Mouse (Mus musculus): ENCODE results near the gene Hs3st4.

The Hs3st4 gene

GRCm38 (mm10) chr7:124347218-124348017 is 364.7 kb downstream of the Hs3st4 start:
- Histone ChIP-seq H3K36me3 (ENCODE audit: control insufficient read depth, insufficient read depth, low read length, poor library complexity, severe bottlenecking) (no peaks in the 10 kb centered on the region), H3K27me3 (ENCODE audit: control insufficient read depth, insufficient read depth, low read length, poor library complexity, severe bottlenecking) (no peaks in the 10 kb centered on the region)
- no peak for DNase-seq (ENCODE audit: low read depth, low spot score)

DNA sequence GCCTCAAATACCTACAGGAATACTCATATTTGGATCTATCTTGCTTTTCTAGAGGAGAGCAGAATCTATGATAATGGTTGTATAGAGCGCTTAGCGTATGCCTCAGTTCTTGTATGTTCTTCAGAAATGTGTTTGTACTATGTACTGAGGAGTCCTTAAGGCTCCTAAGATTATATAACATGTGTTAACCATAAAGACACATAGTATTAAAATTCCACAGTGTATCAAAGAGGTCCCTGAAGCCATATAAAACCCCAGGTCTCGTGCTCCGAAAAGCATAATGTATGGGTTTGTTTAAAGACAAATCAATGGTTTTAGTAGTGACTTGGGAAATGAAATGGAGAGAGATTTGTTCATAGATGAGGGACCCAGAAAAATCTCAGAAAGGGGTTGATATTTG is 371.4 kb downstream of the Hs3st4 start:
- DNase-seq (ENCODE audit: low read depth, low spot score), result no peak
- H3K36me3 ChIP-seq (ENCODE audit: control insufficient read depth, insufficient read depth, low read length, poor library complexity, severe bottlenecking), result no peaks in the 10 kb centered on the region
- H3K27me3 ChIP-seq (ENCODE audit: control insufficient read depth, insufficient read depth, low read length, poor library complexity, severe bottlenecking), result no peaks in the 10 kb centered on the region

GRCm38 (mm10) chr7:124358068-124358467 is 375.4 kb downstream of the Hs3st4 start:
- Histone ChIP-seq H3K36me3 (ENCODE audit: control insufficient read depth, insufficient read depth, low read length, poor library complexity, severe bottlenecking) (no peaks in the 10 kb centered on the region), H3K27me3 (ENCODE audit: control insufficient read depth, insufficient read depth, low read length, poor library complexity, severe bottlenecking) (no peaks in the 10 kb centered on the region)
- no peak for DNase-seq (ENCODE audit: low read depth, low spot score)

DNA sequence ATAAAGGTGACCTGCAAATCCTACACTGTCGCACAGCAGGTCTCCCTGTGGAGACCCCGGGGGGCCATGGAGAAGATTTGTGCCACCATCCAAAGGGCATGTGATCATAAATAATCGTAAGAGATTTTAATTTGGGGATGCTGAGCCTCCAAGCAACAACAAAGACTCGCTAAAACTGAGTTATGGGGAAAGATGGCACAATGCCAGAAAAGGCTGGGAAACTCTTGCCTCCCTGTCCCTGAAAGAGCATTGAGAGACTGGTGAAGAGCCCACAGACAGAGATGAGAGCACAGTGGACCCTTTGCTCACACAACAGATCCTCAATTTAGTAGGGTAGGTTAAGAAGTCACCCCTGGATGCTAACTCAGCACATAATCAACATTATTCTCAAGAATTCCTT is 377.2 kb downstream of the Hs3st4 start:
- Histone ChIP-seq H3K36me3 (ENCODE audit: control insufficient read depth, insufficient read depth, low read length, poor library complexity, severe bottlenecking) (no peaks in the 10 kb centered on the region), H3K27me3 (ENCODE audit: control insufficient read depth, insufficient read depth, low read length, poor library complexity, severe bottlenecking) (no peaks in the 10 kb centered on the region)
- no peak for DNase-seq (ENCODE audit: low read depth, low spot score)

DNA sequence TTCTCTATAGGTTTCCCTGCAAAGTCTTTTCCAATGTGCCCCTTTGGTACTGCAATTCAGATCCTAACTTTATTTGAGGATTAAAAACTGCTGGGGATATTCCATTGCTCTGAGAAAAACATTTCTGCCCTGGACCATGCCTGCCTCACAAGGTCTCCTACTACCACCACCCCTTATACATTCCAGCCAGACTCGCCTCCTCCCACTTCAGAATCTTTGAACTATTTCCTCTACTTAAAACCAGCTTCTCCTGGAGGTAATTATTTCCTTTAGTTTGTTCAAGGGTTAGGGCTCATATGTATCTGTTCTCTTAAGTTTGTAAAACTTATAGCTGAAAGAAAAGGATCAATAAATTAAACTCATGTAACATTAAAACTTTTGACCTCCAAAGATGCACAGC is 389.6 kb downstream of the Hs3st4 start:
- Histone ChIP-seq H3K27me3 (ENCODE audit: control insufficient read depth, insufficient read depth, low read length, poor library complexity, severe bottlenecking) (no peaks in the 10 kb centered on the region), H3K36me3 (ENCODE audit: control insufficient read depth, insufficient read depth, low read length, poor library complexity, severe bottlenecking) (no peaks in the 10 kb centered on the region)
- DNase-seq (ENCODE audit: low read depth, low spot score), result no peak

GRCm38 (mm10) chr7:124372697-124373096 is 390.0 kb downstream of the Hs3st4 start:
- H3K36me3 ChIP-seq (ENCODE audit: control insufficient read depth, insufficient read depth, low read length, poor library complexity, severe bottlenecking), result no peaks in the 10 kb centered on the region
- DNase-seq (ENCODE audit: low read depth, low spot score), result no peak
- no peaks in the 10 kb centered on the region for H3K27me3 ChIP-seq (ENCODE audit: control insufficient read depth, insufficient read depth, low read length, poor library complexity, severe bottlenecking)

DNA sequence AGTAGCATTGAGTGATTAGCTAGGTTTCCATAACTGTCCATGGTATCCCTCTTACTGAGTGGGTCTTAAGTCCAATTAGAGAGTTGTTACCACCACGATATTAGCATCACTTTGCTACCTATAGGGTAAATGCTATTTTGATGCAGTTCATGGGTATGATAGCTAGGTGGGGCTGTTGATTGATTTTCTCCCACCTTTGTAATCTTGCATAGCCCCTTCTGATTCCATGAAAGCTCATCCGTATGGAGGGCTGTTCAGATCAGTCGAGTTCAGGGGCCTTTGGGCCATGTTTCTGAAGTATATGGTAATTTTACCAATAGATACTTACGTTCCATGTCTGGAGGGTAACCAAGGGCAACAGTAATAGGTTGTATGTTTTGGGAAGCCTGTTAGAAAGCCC is 400.8 kb downstream of the Hs3st4 start:
- no peak for DNase-seq (ENCODE audit: low read depth, low spot score)
- Histone ChIP-seq H3K36me3 (ENCODE audit: control insufficient read depth, insufficient read depth, low read length, poor library complexity, severe bottlenecking) (no peaks in the 10 kb centered on the region), H3K27me3 (ENCODE audit: control insufficient read depth, insufficient read depth, low read length, poor library complexity, severe bottlenecking) (no peaks in the 10 kb centered on the region)

GRCm38 (mm10) chr7:124399184-124399583 is 416.5 kb downstream of the Hs3st4 start:
- no peaks in the 10 kb centered on the region for H3K36me3 ChIP-seq (ENCODE audit: control insufficient read depth, insufficient read depth, low read length, poor library complexity, severe bottlenecking)
- H3K27me3 ChIP-seq (ENCODE audit: control insufficient read depth, insufficient read depth, low read length, poor library complexity, severe bottlenecking), result no peaks in the 10 kb centered on the region
- DNase-seq (ENCODE audit: low read depth, low spot score), result no peak

DNA sequence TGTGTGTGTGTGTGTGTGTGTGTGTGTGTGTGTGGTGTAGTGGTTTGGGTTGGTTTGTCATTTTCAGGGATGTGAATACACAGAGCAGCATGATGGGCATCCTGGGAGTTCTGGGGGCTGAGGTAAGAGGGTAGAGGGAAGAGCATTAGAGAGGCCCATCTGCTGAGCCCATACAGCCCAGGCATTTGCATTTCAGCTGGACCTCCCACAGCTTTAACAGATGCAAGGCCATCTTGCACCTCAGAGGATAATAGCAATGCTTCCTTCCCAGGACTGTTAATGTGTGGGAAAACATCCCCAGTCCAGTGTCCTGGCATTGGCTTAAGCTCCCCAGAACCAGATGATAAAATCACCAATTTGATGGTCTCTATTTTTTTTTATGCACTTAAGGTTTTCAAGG is 444.3 kb downstream of the Hs3st4 start:
- H3K27me3 ChIP-seq (ENCODE audit: control insufficient read depth, insufficient read depth, low read length, poor library complexity, severe bottlenecking), result no peaks in the 10 kb centered on the region
- no peak for DNase-seq (ENCODE audit: low read depth, low spot score)
- no peaks in the 10 kb centered on the region for H3K36me3 ChIP-seq (ENCODE audit: control insufficient read depth, insufficient read depth, low read length, poor library complexity, severe bottlenecking)
